Mouse (Mus musculus): Measurements from ENCODE around the gene Dusp19.

Dusp19 gene

GRCm38 (mm10) chr2:80638364-80639241, 21.8 kb downstream of the Dusp19 start:
- peak; percentile 89 for DNase-seq (ENCODE audit: low spot score)

- DNase-seq (ENCODE audit: low spot score), result no peak
Measured at GRCm38 (mm10) chr2:80639398-80639797, 22.6 kb downstream of the Dusp19 start.

GRCm38 (mm10) chr2:80639864-80640263, 23.0 kb downstream of the Dusp19 start:
- DNase-seq (ENCODE audit: low spot score), result no peak

- no peak for DNase-seq (ENCODE audit: low spot score)
Measured at GRCm38 (mm10) chr2:80661414-80661813, 44.6 kb downstream of the Dusp19 start.

- no peak for DNase-seq (ENCODE audit: low spot score)
Measured at GRCm38 (mm10) chr2:80662682-80663081, 45.8 kb downstream of the Dusp19 start.

- no peak for DNase-seq (ENCODE audit: low spot score)
Measured at GRCm38 (mm10) chr2:80667396-80667964, 50.6 kb downstream of the Dusp19 start.

GRCm38 (mm10) chr2:80669868-80670666, 53.2 kb downstream of the Dusp19 start:
- DNase-seq (ENCODE audit: low spot score), result no peak

GRCm38 (mm10) chr2:80678803-80679202, 62.0 kb downstream of the Dusp19 start:
- DNase-seq (ENCODE audit: low spot score), result no peak
